Mouse (Mus musculus): ENCODE data around the gene Tcp11l2. TPM values are rescaled to one million over a fixed set of nuclear protein-coding genes. Genes with fewer than 3 reads are reported as not detected.

The Tcp11l2 gene
- polyA plus RNA-seq, 1 experiment, result 139 TPM

DNA sequence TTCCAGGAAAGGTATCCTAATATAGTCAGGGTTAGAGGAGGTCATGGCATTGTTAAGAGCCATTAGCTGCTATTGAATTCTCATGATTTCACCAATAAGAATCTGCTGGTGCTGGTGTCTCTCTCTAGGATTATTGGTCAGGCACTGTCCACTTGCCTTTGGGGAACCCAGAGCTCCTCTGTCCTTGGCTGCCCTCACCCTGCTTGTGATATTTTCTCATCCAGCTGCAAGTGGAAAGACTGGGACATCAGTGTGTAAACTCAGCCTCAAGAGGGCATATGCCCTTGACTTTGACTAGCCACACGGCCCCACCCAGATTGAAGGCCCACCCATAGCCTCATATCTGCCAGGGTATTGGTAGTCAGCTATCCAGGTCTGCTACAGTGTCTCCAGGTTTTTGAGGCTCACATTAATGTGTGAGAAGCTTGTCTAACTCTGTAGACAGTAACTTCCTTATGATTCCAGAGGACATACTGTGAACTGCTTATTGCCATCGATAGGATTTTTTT, 15.3 kb downstream of the Tcp11l2 start:
- Histone ChIP-seq H3K4me1 (replicated peaks; ENCODE audit: control insufficient read depth, insufficient read depth, low read length) (no peaks in the 10 kb centered on the region), H3K4me3 (ENCODE audit: control insufficient read depth, insufficient read depth, low read length) (no peak overlapping the region), H3K27me3 (ENCODE audit: control insufficient read depth, insufficient read depth, low read length) (no peaks in the 10 kb centered on the region), H3K27ac (ENCODE audit: control insufficient read depth, insufficient read depth, low read length) (no peak overlapping the region), H3K36me3 (ENCODE audit: control insufficient read depth, insufficient read depth, low read length) (peaks cover 67% of the 10 kb centered on the region)
- TF ChIP-seq POLR2A (IDR thresholded peaks at IDR 0.05; ENCODE audit: control insufficient read depth, extremely low read depth, insufficient read depth, low read length, poor library complexity) (no peak), CTCF (IDR thresholded peaks at IDR 0.05; ENCODE audit: borderline replicate concordance, control insufficient read depth, extremely low read depth, insufficient read depth, low read length, poor library complexity) (no peak)
- DNase-seq, result no peak
- WGBS, result 98% methylated on average over 2 of the region's 2 CpGs

DNA sequence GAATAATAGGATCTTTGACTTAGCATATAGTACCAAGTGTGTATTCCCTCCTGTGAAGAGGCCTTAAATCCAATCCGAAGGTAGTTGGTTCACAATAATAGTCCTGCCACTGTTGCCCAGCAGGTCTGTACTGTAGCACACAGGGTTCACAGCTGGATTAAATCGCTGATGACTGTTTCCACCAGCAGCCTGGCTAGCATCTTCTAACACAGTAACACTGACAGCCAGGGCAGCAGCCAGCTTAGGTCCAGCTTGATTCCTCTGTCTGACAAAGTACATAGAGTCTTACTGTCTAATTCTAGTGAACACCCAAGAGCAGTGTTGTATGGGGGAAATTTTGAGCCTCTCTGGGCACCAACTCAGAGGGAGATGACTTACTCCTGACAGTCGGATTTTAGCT, 16.3 kb downstream of the Tcp11l2 start:
- WGBS, result 96% methylated on average over 3 of the region's 3 CpGs
- Histone ChIP-seq H3K27me3 (ENCODE audit: control insufficient read depth, insufficient read depth, low read length) (no peaks in the 10 kb centered on the region), H3K36me3 (ENCODE audit: control insufficient read depth, insufficient read depth, low read length) (peaks cover 64% of the 10 kb centered on the region)

DNA sequence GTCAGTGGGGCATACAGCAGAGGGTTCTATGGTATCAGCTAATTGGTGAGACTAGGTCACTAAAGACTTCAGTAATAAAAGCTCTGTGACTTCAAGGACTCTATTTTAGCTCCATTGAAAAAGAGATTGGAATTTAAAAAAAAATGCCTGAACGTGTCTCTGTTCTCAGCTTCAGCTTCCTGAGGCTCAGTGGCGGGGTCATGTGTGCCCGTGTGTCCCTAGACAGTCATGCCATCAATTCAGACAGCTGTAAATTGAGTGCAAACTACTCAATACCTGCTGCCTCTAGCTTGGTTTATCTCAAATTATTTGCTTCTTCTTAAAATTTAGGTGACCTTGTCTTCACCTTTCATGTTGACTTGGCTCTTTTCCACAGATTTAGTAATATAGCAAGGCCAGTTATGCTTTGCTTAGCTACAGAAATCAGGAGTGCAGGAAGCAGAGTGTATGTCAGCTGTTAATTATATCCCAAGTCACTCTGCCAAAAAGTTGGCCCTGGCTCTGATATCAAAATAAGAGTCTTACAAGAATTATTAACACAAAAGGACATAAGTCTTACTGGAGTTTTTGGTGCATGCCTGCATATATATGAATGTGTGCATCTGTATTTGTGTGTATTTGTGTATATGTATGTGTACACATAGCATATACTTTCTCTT, 20.8 kb downstream of the Tcp11l2 start:
- Histone ChIP-seq H3K27ac (ENCODE audit: control insufficient read depth, insufficient read depth, low read length) (no peak overlapping the region), H3K27me3 (ENCODE audit: control insufficient read depth, insufficient read depth, low read length) (no peaks in the 10 kb centered on the region), H3K4me1 (replicated peaks; ENCODE audit: control insufficient read depth, insufficient read depth, low read length) (no peaks in the 10 kb centered on the region), H3K4me3 (ENCODE audit: control insufficient read depth, insufficient read depth, low read length) (no peak overlapping the region), H3K36me3 (ENCODE audit: control insufficient read depth, insufficient read depth, low read length) (peaks cover 35% of the 10 kb centered on the region)
- no peak for DNase-seq
- WGBS, result 76% methylated on average over 3 of the region's 3 CpGs
- TF ChIP-seq POLR2A (IDR thresholded peaks at IDR 0.05; ENCODE audit: control insufficient read depth, extremely low read depth, insufficient read depth, low read length, poor library complexity), result no peak
- TF ChIP-seq CTCF (IDR thresholded peaks at IDR 0.05; ENCODE audit: borderline replicate concordance, control insufficient read depth, extremely low read depth, insufficient read depth, low read length, poor library complexity), result no peak

More for the DNA sequence above, 16.3 kb downstream of the Tcp11l2 start:
- no peak for DNase-seq
- Histone ChIP-seq H3K27ac (ENCODE audit: control insufficient read depth, insufficient read depth, low read length) (no peak overlapping the region), H3K4me3 (ENCODE audit: control insufficient read depth, insufficient read depth, low read length) (no peak overlapping the region), H3K4me1 (replicated peaks; ENCODE audit: control insufficient read depth, insufficient read depth, low read length) (no peaks in the 10 kb centered on the region)
- TF ChIP-seq POLR2A (IDR thresholded peaks at IDR 0.05; ENCODE audit: control insufficient read depth, extremely low read depth, insufficient read depth, low read length, poor library complexity), result no peak
- no peak for TF ChIP-seq CTCF (IDR thresholded peaks at IDR 0.05; ENCODE audit: borderline replicate concordance, control insufficient read depth, extremely low read depth, insufficient read depth, low read length, poor library complexity)

DNA sequence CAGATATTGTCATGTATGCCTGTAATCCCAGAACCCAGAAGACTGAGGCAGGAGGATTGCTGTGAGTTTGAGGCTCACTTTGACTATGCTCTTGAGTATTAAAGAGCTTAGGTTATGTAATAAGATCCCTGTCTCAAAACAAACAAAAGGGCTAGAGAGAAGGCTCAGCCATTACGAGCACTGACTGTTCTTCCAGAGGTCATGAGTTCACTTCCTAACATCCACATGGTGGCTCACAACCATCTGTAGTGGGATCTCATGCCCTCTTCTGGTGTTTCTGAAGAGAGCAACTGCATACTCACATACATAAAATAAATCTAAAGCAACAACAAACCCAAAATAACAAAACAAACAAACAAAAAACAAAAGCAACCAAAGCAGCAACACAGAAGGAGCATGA, 21.7 kb downstream of the Tcp11l2 start:
- H3K4me1 ChIP-seq (replicated peaks; ENCODE audit: control insufficient read depth, insufficient read depth, low read length), result no peaks in the 10 kb centered on the region
- no peak for DNase-seq
- H3K36me3 ChIP-seq (ENCODE audit: control insufficient read depth, insufficient read depth, low read length), result peaks cover 43% of the 10 kb centered on the region
- H3K4me3 ChIP-seq (ENCODE audit: control insufficient read depth, insufficient read depth, low read length), result no peak overlapping the region
- H3K27me3 ChIP-seq (ENCODE audit: control insufficient read depth, insufficient read depth, low read length), result no peaks in the 10 kb centered on the region
- TF ChIP-seq CTCF (IDR thresholded peaks at IDR 0.05; ENCODE audit: borderline replicate concordance, control insufficient read depth, extremely low read depth, insufficient read depth, low read length, poor library complexity), result no peak
- no peak for TF ChIP-seq POLR2A (IDR thresholded peaks at IDR 0.05; ENCODE audit: control insufficient read depth, extremely low read depth, insufficient read depth, low read length, poor library complexity)
- WGBS, result 91% methylated on average over 1 of the region's 1 CpGs
- H3K27ac ChIP-seq (ENCODE audit: control insufficient read depth, insufficient read depth, low read length), result no peak overlapping the region

DNA sequence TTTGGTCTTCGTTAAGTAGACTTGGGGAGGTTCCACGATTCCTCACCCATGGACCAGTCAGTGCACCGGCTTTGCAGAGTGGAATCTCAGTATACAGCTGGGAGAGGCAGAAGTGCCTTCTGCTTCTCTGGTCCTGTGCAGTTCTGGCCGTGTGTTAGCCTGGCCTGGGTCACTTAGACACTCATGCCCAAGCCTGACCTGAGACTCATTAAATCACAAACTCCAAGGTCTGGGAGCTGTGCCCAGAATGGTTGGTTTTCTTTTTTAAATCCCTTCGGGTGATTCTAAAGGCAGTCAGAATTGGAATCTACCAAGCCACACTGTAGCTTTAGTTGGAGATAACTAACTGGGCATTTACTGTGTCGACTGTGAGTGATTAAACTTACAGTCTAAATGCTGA, 23.7 kb downstream of the Tcp11l2 start:
- H3K36me3 ChIP-seq (ENCODE audit: control insufficient read depth, insufficient read depth, low read length), result peaks cover 27% of the 10 kb centered on the region
- 91% methylated on average over 6 of the region's 6 CpGs for WGBS
- DNase-seq, result no peak

DNA sequence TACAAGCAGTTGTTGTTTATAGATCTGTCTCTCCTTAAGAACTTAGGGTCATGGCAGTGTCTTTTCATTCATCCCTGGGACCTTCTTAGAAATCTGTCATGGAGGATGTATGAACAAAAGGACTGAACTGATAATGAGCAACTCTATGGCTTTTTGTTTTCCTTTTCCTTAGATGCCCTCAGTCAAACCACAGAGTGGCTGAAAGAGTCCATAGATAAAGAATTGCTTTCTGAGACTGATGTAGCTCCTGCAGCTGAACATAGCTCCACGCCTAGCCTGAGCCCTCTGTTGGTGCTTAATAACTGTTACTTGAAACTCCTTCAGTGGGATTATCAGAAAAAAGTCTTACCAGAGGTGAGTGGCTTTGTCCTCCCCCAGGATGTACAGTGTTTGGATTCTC, 27.9 kb downstream of the Tcp11l2 start:
- no peak for TF ChIP-seq POLR2A (IDR thresholded peaks at IDR 0.05; ENCODE audit: control insufficient read depth, extremely low read depth, insufficient read depth, low read length, poor library complexity)
- no peak for TF ChIP-seq CTCF (IDR thresholded peaks at IDR 0.05; ENCODE audit: borderline replicate concordance, control insufficient read depth, extremely low read depth, insufficient read depth, low read length, poor library complexity)
- 93% methylated on average over 1 of the region's 1 CpGs for WGBS

More for the DNA sequence above, 23.7 kb downstream of the Tcp11l2 start:
- Histone ChIP-seq H3K27me3 (ENCODE audit: control insufficient read depth, insufficient read depth, low read length) (no peaks in the 10 kb centered on the region), H3K27ac (ENCODE audit: control insufficient read depth, insufficient read depth, low read length) (no peak overlapping the region), H3K4me1 (replicated peaks; ENCODE audit: control insufficient read depth, insufficient read depth, low read length) (no peaks in the 10 kb centered on the region), H3K4me3 (ENCODE audit: control insufficient read depth, insufficient read depth, low read length) (no peak overlapping the region)
- TF ChIP-seq CTCF (IDR thresholded peaks at IDR 0.05; ENCODE audit: borderline replicate concordance, control insufficient read depth, extremely low read depth, insufficient read depth, low read length, poor library complexity), result no peak

More for the DNA sequence above, 27.9 kb downstream of the Tcp11l2 start:
- Histone ChIP-seq H3K4me3 (ENCODE audit: control insufficient read depth, insufficient read depth, low read length) (no peak overlapping the region), H3K36me3 (ENCODE audit: control insufficient read depth, insufficient read depth, low read length) (peaks cover 32% of the 10 kb centered on the region), H3K4me1 (replicated peaks; ENCODE audit: control insufficient read depth, insufficient read depth, low read length) (no peaks in the 10 kb centered on the region), H3K27me3 (ENCODE audit: control insufficient read depth, insufficient read depth, low read length) (no peaks in the 10 kb centered on the region), H3K27ac (ENCODE audit: control insufficient read depth, insufficient read depth, low read length) (no peak overlapping the region)
- DNase-seq, result no peak
